In the genomic region with DNA sequence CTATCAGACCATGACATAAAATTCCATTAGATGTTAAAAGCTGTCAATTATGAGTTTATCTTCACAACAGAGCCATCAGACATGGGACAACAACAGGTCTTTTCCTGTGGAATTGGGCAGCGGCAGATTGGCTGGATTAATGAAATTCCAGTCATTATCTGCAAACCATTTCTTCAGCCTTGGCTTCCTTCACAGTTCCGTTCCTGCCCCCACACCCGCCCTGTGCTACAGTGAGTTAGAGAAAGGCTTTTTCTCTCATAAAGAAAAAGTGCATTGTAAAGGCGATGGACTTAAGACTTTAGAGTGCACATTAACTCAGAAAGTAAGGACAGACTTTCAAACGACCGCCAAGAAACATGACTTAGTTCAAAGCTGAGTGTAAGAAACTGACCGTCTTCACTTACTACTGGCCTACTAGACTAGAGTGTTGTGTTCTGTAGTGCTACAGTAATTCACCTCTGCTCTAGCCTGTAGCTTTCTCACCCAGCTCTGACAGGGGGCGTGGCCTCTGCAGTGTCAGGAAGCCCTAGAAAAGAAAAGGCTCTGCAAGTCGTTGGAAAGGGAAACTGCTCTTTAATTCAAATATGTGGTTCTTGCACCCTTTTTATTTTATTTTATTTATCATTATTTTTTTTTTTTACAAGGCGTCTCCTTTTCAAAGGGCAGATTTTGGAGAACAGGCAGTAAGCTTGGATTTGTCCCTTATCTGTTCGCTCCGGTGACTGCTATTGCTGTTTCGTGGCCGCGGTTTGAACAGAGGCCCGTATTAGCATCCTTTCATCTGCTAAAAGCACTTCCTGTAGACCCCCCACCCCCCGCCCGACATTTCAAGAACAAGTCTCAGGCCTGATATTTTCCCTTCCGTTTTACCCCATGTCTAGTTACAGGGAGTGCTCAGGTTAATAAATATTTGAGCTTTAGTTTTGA, we compare ENCODE assay signal across 8 mouse cellular contexts. TPM values are rescaled to one million over a fixed set of nuclear protein-coding genes. Genes with fewer than 3 reads are reported as not detected.
A peak's percentile ranks its signal among the peaks of the same experiment; 100 is the strongest.
DNase-seq lines count a peak whose midpoint lies in the region; ATAC-seq and TF ChIP-seq lines count a peak whose summit lies in the region.

No protein-coding gene starts in this region.

- H3K4me2 ChIP-seq in forebrain, postnatal 0 days (ENCODE audit: low read depth) = peak overlapping the region; percentile 31
- no peak overlapping the region; the same call in 1 of the 2 replicates for H3K4me2 ChIP-seq in intestine, embryonic 15.5 days (replicated peaks)
- H3K4me2 ChIP-seq in liver, postnatal 0 days (ENCODE audit: low read depth, low read length) = peak overlapping the region; percentile 56

- peak; percentile 61 for DNase-seq in CD4-positive, CD25-positive, alpha-beta regulatory T cell, adult 2 months (ENCODE audit: low read depth, low spot score)
- peak; percentile 2 for DNase-seq in NIH3T3 (ENCODE audit: low read depth)
- peak; percentile 27 for DNase-seq in forebrain, postnatal 0 days
- DNase-seq in liver, postnatal 0 days = peak; percentile 19
- peak; percentile 24 for DNase-seq in thymus, adult 2 months
- no peak for DNase-seq in urinary bladder, postnatal 10 days (ENCODE audit: low spot score)
- DNase-seq in cerebellum, adult 18-20 months = no peak

- H3K9me3 ChIP-seq in forebrain, postnatal 0 days (ENCODE audit: low read length) = no peaks in the 10 kb centered on the region
- no peaks in the 10 kb centered on the region for H3K9me3 ChIP-seq in intestine, embryonic 15.5 days
- no peaks in the 10 kb centered on the region for H3K9me3 ChIP-seq in liver, postnatal 0 days (ENCODE audit: low read length)

- H3K27me3 ChIP-seq in forebrain, postnatal 0 days (ENCODE audit: insufficient read depth, low read length) = no peaks in the 10 kb centered on the region
- H3K27me3 ChIP-seq in intestine, embryonic 15.5 days (replicated peaks) = no peaks in the 10 kb centered on the region
- H3K27me3 ChIP-seq in liver, postnatal 0 days (ENCODE audit: insufficient read depth, low read length) = no peaks in the 10 kb centered on the region
- no peaks in the 10 kb centered on the region for H3K27me3 ChIP-seq in thymus, adult 2 months (ENCODE audit: control insufficient read depth, insufficient read depth, low read length)

- no peak for TF ChIP-seq CTCF in forebrain, postnatal 0 days (IDR thresholded peaks at IDR 0.05; ENCODE audit: low read depth)
- no peak for TF ChIP-seq CTCF in liver, postnatal 0 days (IDR thresholded peaks at IDR 0.05; ENCODE audit: low read depth)
- no peak for TF ChIP-seq CTCF in thymus, adult 2 months (IDR thresholded peaks at IDR 0.05; ENCODE audit: borderline replicate concordance, control insufficient read depth, extremely low read depth, insufficient read depth, low read length, poor library complexity)

- no peaks in the 10 kb centered on the region for H3K36me3 ChIP-seq in forebrain, postnatal 0 days (ENCODE audit: insufficient read depth)
- H3K36me3 ChIP-seq in intestine, embryonic 15.5 days = no peaks in the 10 kb centered on the region
- H3K36me3 ChIP-seq in liver, postnatal 0 days (replicated peaks; ENCODE audit: insufficient read depth, low read length) = no peaks in the 10 kb centered on the region
- H3K36me3 ChIP-seq in thymus, adult 2 months (ENCODE audit: control insufficient read depth, insufficient read depth, low read length) = no peaks in the 10 kb centered on the region

- peak overlapping the region; percentile 69 for H3K27ac ChIP-seq in forebrain, postnatal 0 days (ENCODE audit: low read depth, low read length)
- no peak overlapping the region for H3K27ac ChIP-seq in intestine, embryonic 15.5 days
- 0 out of 2 replicates have a peak overlapping the region, but pooled peaks have one; percentile 6 for H3K27ac ChIP-seq in liver, postnatal 0 days (ENCODE audit: low read depth)
- no peak overlapping the region for H3K27ac ChIP-seq in thymus, adult 2 months (ENCODE audit: control insufficient read depth, insufficient read depth, low read length)

- no peak overlapping the region for H3K4me3 ChIP-seq in forebrain, postnatal 0 days (ENCODE audit: low read depth, low read length)
- no peak overlapping the region for H3K4me3 ChIP-seq in intestine, embryonic 15.5 days (replicated peaks)
- H3K4me3 ChIP-seq in liver, postnatal 0 days (ENCODE audit: low read depth, low read length) = peak overlapping the region; percentile 1; the same call in 1 of the 2 replicates
- H3K4me3 ChIP-seq in thymus, adult 2 months (ENCODE audit: control insufficient read depth, insufficient read depth, low read length) = peak overlapping the region; percentile 23; the same call in 1 of the 2 replicates

- WGBS in forebrain, postnatal 0 days = 24% methylated on average over 19 of the region's 19 CpGs
- WGBS in intestine, embryonic 15.5 days = 46% methylated on average over 19 of the region's 19 CpGs
- WGBS in liver, postnatal 0 days (ENCODE audit: insufficient replicate concordance) = 31% methylated on average over 19 of the region's 19 CpGs
- WGBS in thymus, adult 2 months = 32% methylated on average over 19 of the region's 19 CpGs

- no peak overlapping the region; the same call in 1 of the 2 replicates for H3K9ac ChIP-seq in forebrain, postnatal 0 days
- no peak overlapping the region for H3K9ac ChIP-seq in intestine, embryonic 15.5 days
- no peak overlapping the region for H3K9ac ChIP-seq in liver, postnatal 0 days (replicated peaks)

- TF ChIP-seq EP300 in liver, postnatal 0 days (IDR thresholded peaks at IDR 0.05; ENCODE audit: low read depth) = no peak

- TF ChIP-seq POLR2A in thymus, adult 2 months (IDR thresholded peaks at IDR 0.05; ENCODE audit: control insufficient read depth, extremely low read depth, insufficient read depth, low read length, poor library complexity) = no peak

- H3K4me1 ChIP-seq in forebrain, postnatal 0 days (ENCODE audit: insufficient read depth) = no peaks in the 10 kb centered on the region
- no peaks in the 10 kb centered on the region for H3K4me1 ChIP-seq in intestine, embryonic 15.5 days (replicated peaks)
- no peaks in the 10 kb centered on the region for H3K4me1 ChIP-seq in liver, postnatal 0 days (ENCODE audit: insufficient read depth)
- no peaks in the 10 kb centered on the region for H3K4me1 ChIP-seq in thymus, adult 2 months (replicated peaks; ENCODE audit: control insufficient read depth, insufficient read depth, low read length)

- peak; percentile 61 for ATAC-seq in forebrain, postnatal 0 days
- ATAC-seq in intestine, embryonic 15.5 days = peak; percentile 80
- ATAC-seq in liver, postnatal 0 days = no peak

RNA-seq across cellular contexts. Expression of a gene that starts 33.2 kb away (rescaled TPM):
- total RNA-seq in forebrain, postnatal 0 days (2014; rRNA removed) = not detected in 2 replicates
- not detected in 2 replicates for polyA plus RNA-seq in forebrain, postnatal 0 days (2015; fragmentation: Nextera tagmentation; extraction: Ambion mirVana)
- polyA plus RNA-seq in intestine, embryonic 15.5 days (2015; fragmentation: Nextera tagmentation; extraction: Ambion mirVana) = not detected in 2 replicates
- polyA plus RNA-seq in liver, postnatal 0 days (2015; fragmentation: Nextera tagmentation; extraction: Ambion mirVana) = not detected in 2 replicates
- polyA plus RNA-seq in thymus, adult 2 months (2012; rRNA removed) = not detected in 2 replicates

Comparison
In these comparisons a context has a peak if more than half of its experiments do, and no peak if none do; other contexts are left out.
1. DNase-seq: peak in CD4-positive, CD25-positive, alpha-beta regulatory T cell, adult 2 months (single experiment), NIH3T3 (single experiment), forebrain, postnatal 0 days (single experiment), liver, postnatal 0 days (single experiment) and thymus, adult 2 months (single experiment); none in urinary bladder, postnatal 10 days (single experiment) and cerebellum, adult 18-20 months (0 of 2).
2. H3K27ac ChIP-seq: peak in forebrain, postnatal 0 days (single experiment) and liver, postnatal 0 days (single experiment); none in intestine, embryonic 15.5 days (single experiment) and thymus, adult 2 months (single experiment).
3. H3K4me3 ChIP-seq: peak in liver, postnatal 0 days (single experiment) and thymus, adult 2 months (single experiment); none in forebrain, postnatal 0 days (single experiment) and intestine, embryonic 15.5 days (single experiment).